Mouse (Mus musculus): ENCODE measurements around the gene Utrn.

The Utrn gene

DNA sequence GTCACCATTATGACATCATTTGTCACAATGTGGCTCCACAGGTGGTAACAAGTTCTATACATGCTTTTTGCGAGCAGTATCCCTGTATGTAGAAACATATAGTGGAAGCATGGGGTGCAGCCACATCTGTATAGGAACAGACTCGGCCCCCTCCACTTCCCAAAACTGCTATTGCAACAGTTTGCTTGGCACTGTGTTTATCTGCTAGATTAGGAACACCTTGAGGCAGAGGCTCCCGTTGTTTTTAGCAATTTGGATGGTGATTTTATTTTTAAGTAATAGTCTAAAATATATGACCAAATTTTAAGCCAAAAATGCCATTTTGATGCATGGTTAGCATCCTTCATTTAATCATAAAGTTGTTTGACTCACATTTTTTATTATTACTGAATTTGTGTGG is 491.4 kb downstream of the Utrn start:
- DNase-seq = no peak

GRCm38 (mm10) chr10:12376015-12376414 is 493.1 kb downstream of the Utrn start:
- DNase-seq = no peak

DNA sequence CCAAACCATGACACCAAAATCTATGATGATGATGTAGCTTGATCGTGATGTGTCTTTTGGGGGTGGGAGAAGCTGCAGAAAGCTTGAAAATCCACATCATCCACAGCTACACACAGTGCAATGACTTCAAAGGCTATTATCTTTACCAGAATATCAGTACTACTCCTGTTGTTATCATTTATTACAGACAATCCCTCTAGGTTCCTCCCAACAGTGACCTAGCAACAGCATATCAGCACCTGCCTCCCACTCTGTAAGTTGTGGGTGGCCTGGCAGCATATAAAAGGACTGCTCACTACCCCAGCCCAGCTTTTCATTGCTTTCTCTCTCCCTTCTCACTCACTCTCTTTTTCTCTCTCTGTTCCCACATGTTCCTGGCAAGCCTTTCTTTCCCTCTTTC is 494.4 kb downstream of the Utrn start:
- DNase-seq = no peak

GRCm38 (mm10) chr10:12354556-12354955 is 514.6 kb downstream of the Utrn start:
- DNase-seq = no peak

DNA sequence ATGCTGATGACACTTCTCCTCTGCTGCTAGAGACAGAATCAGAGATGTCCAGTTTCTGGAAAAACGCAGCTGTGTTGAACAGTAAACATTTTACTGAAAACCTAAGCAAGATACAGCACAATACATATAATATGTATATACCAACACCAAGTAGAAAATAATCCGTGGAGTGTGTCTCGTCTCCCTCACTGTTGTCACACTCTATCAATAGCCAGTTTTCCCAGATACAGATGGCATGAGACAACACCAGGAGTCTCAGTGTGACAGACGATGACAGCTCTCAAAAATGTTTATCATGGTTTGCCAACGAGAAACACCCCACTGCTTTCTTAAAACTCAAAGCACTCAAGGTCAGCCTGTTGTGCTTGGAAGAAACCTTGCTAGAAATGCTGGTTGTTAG is 515.1 kb downstream of the Utrn start:
- DNase-seq = no peak

DNA sequence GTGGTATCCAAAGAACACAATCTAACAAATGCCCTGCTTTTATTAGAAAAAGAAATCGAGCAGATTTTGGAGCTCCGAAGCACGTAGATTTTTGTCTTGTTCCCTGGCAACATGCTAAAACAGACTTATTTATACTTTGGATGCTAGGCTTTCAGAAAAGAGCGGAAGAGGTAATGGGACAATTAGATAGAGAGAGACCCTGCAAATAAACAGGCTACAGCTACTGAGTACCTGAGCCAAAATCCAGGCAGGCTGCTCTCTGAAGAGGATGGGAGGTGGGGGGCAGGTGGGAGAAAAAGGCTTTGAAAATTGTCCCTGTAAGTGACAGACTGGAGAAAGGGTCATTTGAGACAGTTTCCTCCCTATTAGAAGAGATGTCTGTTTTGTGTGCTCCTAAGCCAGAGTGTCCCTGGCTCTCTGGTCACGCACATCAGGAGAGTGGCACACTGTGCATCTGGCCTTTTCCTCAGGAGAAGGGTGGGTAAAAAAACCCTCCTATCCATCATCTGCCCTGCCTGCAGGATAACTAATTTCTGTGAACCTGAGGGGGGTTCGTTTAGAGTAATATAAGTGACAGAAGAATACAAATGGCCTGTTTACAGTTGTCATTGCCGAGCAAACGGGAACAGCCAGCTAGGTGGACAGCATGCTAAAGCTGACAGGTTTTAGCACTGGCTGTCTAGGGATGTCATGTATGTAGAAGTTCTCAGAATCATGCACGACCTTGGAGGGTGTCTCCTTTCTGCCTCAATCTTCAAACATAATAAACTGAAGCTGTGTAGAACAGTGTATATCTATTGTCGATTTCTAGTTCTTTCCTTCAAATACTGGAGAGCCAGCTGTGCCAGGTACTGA is 529.2 kb downstream of the Utrn start:
- no peak for DNase-seq

DNA sequence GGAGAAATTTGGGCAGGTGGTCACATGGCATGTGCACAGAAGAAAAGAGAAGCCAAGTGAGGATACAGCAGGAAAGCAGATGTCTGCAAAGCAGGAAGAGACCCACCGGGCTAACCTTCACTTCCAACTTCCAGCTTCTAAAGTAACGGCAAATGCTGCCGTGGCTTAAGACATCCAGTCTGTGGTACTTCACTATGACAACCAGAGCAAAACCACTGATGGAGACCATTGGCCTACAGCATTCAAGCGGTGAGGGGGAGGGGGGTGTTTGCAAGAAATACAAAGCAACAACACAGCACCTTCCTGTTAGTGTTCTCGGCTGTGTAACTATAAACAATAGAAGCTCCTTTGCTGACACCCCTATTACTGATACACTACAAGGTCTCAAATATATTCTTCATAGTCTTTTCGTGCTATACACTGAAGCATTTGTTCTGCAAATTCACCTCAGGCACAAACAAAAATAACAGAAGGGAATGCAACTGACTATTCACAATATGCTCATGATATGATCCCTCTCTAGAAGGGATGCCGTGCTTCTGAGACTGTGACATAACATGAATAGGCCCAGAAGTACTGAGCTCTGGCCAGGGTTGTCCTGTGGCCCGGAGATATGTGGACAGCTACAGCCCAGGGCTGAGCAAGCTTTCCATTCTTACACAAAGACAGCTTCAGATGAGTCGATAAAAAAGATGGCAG is 530.0 kb downstream of the Utrn start:
- no peak for DNase-seq
